Mouse (Mus musculus): ENCODE data around the gene Gfod2. TPM values are rescaled to one million over a fixed set of nuclear protein-coding genes. Genes with fewer than 3 reads are reported as not detected.
A peak's percentile ranks its signal among the peaks of the same experiment; 100 is the strongest.

Gene Gfod2
- total and polyA plus RNA-seq, 3 experiments, result 7.0 to 8.3 TPM; not detected in 1

DNA sequence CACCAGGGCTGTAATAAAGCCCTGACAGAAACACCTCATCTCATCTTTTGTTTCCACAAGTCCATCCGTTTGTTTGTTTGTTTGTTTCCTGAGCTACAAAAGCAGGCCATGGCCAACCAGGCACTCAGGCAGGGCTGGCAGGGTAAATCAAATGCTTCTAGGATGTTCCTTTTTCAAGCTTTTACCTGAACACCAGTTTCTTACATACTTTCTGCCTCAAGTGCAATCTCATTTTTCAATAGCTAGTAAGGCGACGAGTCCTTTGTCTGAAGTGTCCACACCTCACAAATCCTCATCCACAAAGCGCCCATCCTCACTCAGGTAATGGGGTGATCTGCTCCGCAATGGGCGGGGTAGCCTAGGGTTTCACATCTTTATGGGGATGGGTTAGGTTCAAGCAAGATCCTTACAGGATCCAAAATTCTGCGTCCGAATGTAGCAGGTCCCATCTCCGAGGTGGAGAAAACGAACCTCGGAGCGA lies 628 bp downstream of the Gfod2 start:
- Histone ChIP-seq H3K9me3 (replicated peaks; ENCODE audit: insufficient read depth, low read length) (no peaks in the 10 kb centered on the region), H3K27me3 (ENCODE audit: control insufficient read depth in 1 of 2, insufficient read depth in 2 of 2, low read length in 2 of 2) (no peaks in the 10 kb centered on the region), H3K4me3 (ENCODE audit: control insufficient read depth in 1 of 2, insufficient read depth in 1 of 2, low read depth in 2 of 2, low read length in 2 of 2) (peak overlapping the region; percentile 87 to 90), H3K79me2 (ENCODE audit: control insufficient read depth, insufficient read depth, low read length, poor library complexity) (no peaks in the 10 kb centered on the region; the same call in none of the 2 replicates), H3K9ac (ENCODE audit: control insufficient read depth, low read depth, low read length, poor library complexity, severe bottlenecking) (peak overlapping the region; percentile 82), H3K27ac (ENCODE audit: control insufficient read depth, low read depth, low read length) (no peak overlapping the region), H3K4me1 (ENCODE audit: control insufficient read depth in 1 of 2, insufficient read depth in 2 of 2, low read length in 2 of 2) (peaks cover 4 to 16% of the 10 kb centered on the region in 2 experiments), H3K36me3 (ENCODE audit: control insufficient read depth in 1 of 2, insufficient read depth in 2 of 2, low read length in 2 of 2) (peaks cover 0 to 16% of the 10 kb centered on the region in 2 experiments; a peak in 2 of 4 replicates)
- DNase-seq (ENCODE audit: low read depth, low spot score), result no peak
- TF ChIP-seq NRF1 (IDR thresholded peaks at IDR 0.05; ENCODE audit: insufficient read depth, low read depth, low read length, poor library complexity, severe bottlenecking) (peak; percentile 3; the same call in 1 of the 2 replicates), UBTF (IDR thresholded peaks at IDR 0.05; ENCODE audit: borderline replicate concordance, insufficient read depth, low read depth, low read length) (no peak)

DNA sequence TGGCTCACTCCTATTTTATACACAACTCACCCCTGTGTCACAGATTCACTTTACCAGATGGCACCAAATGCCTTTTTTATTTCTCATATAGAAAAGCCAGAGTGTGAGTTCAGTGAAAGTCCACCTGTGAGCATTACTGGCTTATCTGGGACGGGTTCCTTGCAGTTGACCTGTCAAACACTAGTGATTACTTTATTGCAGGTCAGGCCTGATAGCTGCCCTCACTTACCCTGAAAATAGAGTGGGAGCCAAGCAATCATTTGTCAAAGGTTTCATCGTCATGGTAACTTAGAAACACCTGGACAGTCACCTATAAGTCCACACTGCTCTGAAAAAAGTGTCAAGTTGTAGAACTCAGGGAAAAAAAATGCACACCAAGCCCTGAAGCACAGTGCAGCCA lies 3.8 kb downstream of the Gfod2 start:
- TF ChIP-seq ZMIZ1 (IDR thresholded peaks at IDR 0.05; ENCODE audit: low read depth, low read length) (no peak), MAZ (IDR thresholded peaks at IDR 0.05; ENCODE audit: low read depth, low read length) (no peak), POLR2AphosphoS2 (IDR thresholded peaks at IDR 0.05; ENCODE audit: low read length) (no peak), MYB (IDR thresholded peaks at IDR 0.05; ENCODE audit: low read depth, low read length) (no peak), USF2 (IDR thresholded peaks at IDR 0.05; ENCODE audit: borderline replicate concordance in 1 of 2, insufficient read depth in 1 of 2, low read depth in 1 of 2, low read length in 2 of 2) (no peak), TAL1 (IDR thresholded peaks at IDR 0.05; ENCODE audit: low read length) (no peak), CHD2 (IDR thresholded peaks at IDR 0.05; ENCODE audit: low read length) (no peak), TBP (IDR thresholded peaks at IDR 0.05; ENCODE audit: low read depth, low read length) (no peak), RAD21 (IDR thresholded peaks at IDR 0.05; ENCODE audit: low read depth, low read length) (no peak), ZC3H11A (IDR thresholded peaks at IDR 0.05; ENCODE audit: low read depth, low read length) (no peak), SIN3A (IDR thresholded peaks at IDR 0.05; ENCODE audit: low read length) (no peak), ELF1 (IDR thresholded peaks at IDR 0.05; ENCODE audit: low read depth, low read length) (no peak)
- Histone ChIP-seq H3K79me2 (ENCODE audit: control insufficient read depth, insufficient read depth, low read length, poor library complexity) (no peaks in the 10 kb centered on the region; the same call in none of the 2 replicates), H3K4me3 (ENCODE audit: control insufficient read depth in 1 of 2, insufficient read depth in 1 of 2, low read depth in 2 of 2, low read length in 2 of 2) (no peak overlapping the region), H3K4me1 (ENCODE audit: control insufficient read depth in 1 of 2, insufficient read depth in 2 of 2, low read length in 2 of 2) (peaks cover 4 to 16% of the 10 kb centered on the region in 2 experiments), H3K27me3 (ENCODE audit: control insufficient read depth in 1 of 2, insufficient read depth in 2 of 2, low read length in 2 of 2) (no peaks in the 10 kb centered on the region), H3K36me3 (ENCODE audit: control insufficient read depth in 1 of 2, insufficient read depth in 2 of 2, low read length in 2 of 2) (peaks cover 0 to 16% of the 10 kb centered on the region in 2 experiments; a peak in 2 of 4 replicates), H3K9ac (ENCODE audit: control insufficient read depth, low read depth, low read length, poor library complexity, severe bottlenecking) (no peak overlapping the region), H3K9me3 (replicated peaks; ENCODE audit: insufficient read depth, low read length) (no peaks in the 10 kb centered on the region), H3K27ac (ENCODE audit: control insufficient read depth, low read depth, low read length) (no peak overlapping the region)
- DNase-seq (ENCODE audit: low read depth, low spot score), result no peak

DNA sequence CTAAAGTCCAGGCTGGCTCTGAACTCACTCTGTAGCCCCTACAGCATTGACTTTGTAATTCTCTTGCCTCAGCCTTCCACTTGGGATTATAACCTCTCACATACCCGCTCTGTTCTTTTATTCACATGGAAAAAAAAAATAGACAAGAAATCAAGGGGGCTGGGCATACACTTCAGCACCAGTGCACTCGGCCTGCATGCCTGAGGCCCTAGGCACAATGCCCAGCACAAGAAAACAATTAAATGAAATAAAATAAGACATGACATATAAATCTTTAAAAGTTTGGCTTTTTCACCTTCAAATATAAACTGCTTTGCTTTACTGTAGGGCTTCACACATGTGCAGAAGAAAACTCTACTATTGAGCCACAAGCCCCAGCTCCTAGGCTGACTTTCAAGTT lies 4.5 kb downstream of the Gfod2 start:
- Histone ChIP-seq H3K9ac (ENCODE audit: control insufficient read depth, low read depth, low read length, poor library complexity, severe bottlenecking) (no peak overlapping the region), H3K36me3 (ENCODE audit: control insufficient read depth in 1 of 2, insufficient read depth in 2 of 2, low read length in 2 of 2) (peaks cover 0 to 9% of the 10 kb centered on the region in 2 experiments; a peak in 2 of 4 replicates), H3K27ac (ENCODE audit: control insufficient read depth, low read depth, low read length) (no peak overlapping the region), H3K4me3 (ENCODE audit: control insufficient read depth in 1 of 2, insufficient read depth in 1 of 2, low read depth in 2 of 2, low read length in 2 of 2) (no peak overlapping the region), H3K27me3 (ENCODE audit: control insufficient read depth in 1 of 2, insufficient read depth in 2 of 2, low read length in 2 of 2) (no peaks in the 10 kb centered on the region), H3K79me2 (ENCODE audit: control insufficient read depth, insufficient read depth, low read length, poor library complexity) (no peaks in the 10 kb centered on the region; the same call in none of the 2 replicates), H3K9me3 (replicated peaks; ENCODE audit: insufficient read depth, low read length) (no peaks in the 10 kb centered on the region), H3K4me1 (ENCODE audit: control insufficient read depth in 1 of 2, insufficient read depth in 2 of 2, low read length in 2 of 2) (peaks cover 4 to 8% of the 10 kb centered on the region in 2 experiments)
- DNase-seq (ENCODE audit: low read depth, low spot score), result no peak
- TF ChIP-seq RAD21 (IDR thresholded peaks at IDR 0.05; ENCODE audit: low read depth, low read length) (no peak), GABPA (IDR thresholded peaks at IDR 0.05; ENCODE audit: low read depth, low read length) (no peak), JUND (IDR thresholded peaks at IDR 0.05; ENCODE audit: low read depth, low read length) (no peak), TCF12 (IDR thresholded peaks at IDR 0.05; ENCODE audit: low read depth, low read length) (no peak), MAFK (IDR thresholded peaks at IDR 0.05; ENCODE audit: borderline replicate concordance, low read depth, low read length) (no peak), CHD2 (IDR thresholded peaks at IDR 0.05; ENCODE audit: low read length) (no peak), SIN3A (IDR thresholded peaks at IDR 0.05; ENCODE audit: low read length) (no peak), POLR2A (IDR thresholded peaks at IDR 0.05; ENCODE audit: control insufficient read depth in 1 of 2, insufficient read depth in 1 of 2, low read depth in 1 of 2, low read length in 2 of 2, poor library complexity in 1 of 2) (no peak), POLR2AphosphoS5 (IDR thresholded peaks at IDR 0.05; ENCODE audit: borderline replicate concordance, low read depth, low read length) (no peak), BHLHE40 (IDR thresholded peaks at IDR 0.05; ENCODE audit: borderline replicate concordance, low read depth, low read length) (no peak), USF2 (IDR thresholded peaks at IDR 0.05; ENCODE audit: borderline replicate concordance in 1 of 2, insufficient read depth in 1 of 2, low read depth in 1 of 2, low read length in 2 of 2) (no peak), ZKSCAN1 (IDR thresholded peaks at IDR 0.05; ENCODE audit: low read depth, low read length) (no peak), MAZ (IDR thresholded peaks at IDR 0.05; ENCODE audit: low read depth, low read length) (no peak), POLR2AphosphoS2 (IDR thresholded peaks at IDR 0.05; ENCODE audit: low read length) (no peak), TBP (IDR thresholded peaks at IDR 0.05; ENCODE audit: low read depth, low read length) (no peak), TAL1 (IDR thresholded peaks at IDR 0.05; ENCODE audit: low read length) (no peak), MYB (IDR thresholded peaks at IDR 0.05; ENCODE audit: low read depth, low read length) (no peak)
